Mouse (Mus musculus): Measurements from ENCODE around the gene Runx3. TPM values are rescaled to one million over a fixed set of nuclear protein-coding genes. Genes with fewer than 3 reads are reported as not detected.

Runx3 gene
- polyA plus RNA-seq, 1 experiment from 2014 or later: not detected

DNA sequence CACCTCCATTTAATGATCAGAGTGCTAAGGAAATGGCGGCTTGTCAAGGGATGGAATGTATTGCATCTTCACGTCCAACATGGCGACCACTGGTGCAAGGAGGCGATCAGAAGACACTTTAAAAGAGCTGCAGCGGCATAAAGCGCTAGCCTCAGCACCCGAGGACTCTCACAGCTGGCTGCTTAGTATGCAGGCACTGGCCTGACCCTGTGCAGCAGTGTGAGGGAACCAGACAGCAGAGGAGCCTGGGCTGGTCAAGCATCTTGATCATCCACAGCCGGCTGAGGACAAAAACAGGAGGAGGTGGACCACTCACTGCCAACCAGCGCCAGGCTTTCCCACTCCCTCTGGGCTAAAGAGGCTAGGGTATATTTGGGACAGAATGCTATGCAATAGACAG, 103.4 kb downstream of the Runx3 start:
- H3K27me3 ChIP-seq (ENCODE audit: control insufficient read depth, insufficient read depth, low read length): no peaks in the 10 kb centered on the region
- H3K4me3 ChIP-seq (ENCODE audit: low read length): no peak overlapping the region
- H3K36me3 ChIP-seq (ENCODE audit: control insufficient read depth, insufficient read depth, low read length): peaks cover 50% of the 10 kb centered on the region
- no peak overlapping the region for H3K9ac ChIP-seq (ENCODE audit: low read depth, low read length)
- ATAC-seq (ENCODE audit: low FRiP score, low TSS enrichment): no peak
- no peak overlapping the region for H3K4me2 ChIP-seq (replicated peaks; ENCODE audit: low read depth, low read length)
- 87% methylated on average over 9 of the region's 9 CpGs for WGBS
- no peaks in the 10 kb centered on the region for H3K4me1 ChIP-seq (ENCODE audit: control insufficient read depth, insufficient read depth, low read length)
- H3K9me3 ChIP-seq (ENCODE audit: control insufficient read depth, low read length): no peaks in the 10 kb centered on the region
- H3K27ac ChIP-seq (ENCODE audit: low read depth, low read length): no peak overlapping the region

DNA sequence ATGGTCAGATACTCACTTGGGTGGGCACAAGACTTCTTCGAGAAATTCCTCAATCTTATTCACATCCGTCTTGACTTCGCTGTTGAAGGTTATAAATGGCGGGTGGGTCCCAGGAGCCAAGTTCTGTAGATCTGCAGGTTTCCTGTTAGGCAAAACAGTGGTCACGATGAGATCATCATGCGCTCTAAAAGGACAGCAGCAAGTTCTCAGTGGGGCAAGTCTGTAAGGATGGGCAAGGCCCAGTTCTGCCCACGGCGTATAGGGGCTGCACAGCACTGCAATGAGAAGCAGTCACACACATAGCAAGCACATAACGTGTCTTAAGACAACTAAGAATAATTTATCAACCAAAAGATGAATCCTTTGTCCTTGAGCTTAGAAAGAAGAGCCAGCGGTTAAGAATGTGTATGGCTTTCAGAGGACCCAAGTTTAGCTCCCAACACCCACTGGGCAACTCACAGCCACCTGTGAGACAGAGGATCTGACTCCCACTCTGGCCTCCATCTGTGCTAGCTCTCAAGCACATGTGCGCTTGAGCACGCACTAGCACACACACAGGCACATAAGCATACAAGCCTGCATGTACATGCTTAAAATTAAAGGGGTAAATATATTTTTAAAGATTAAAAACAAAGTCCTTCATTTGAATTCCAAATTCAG, 105.7 kb downstream of the Runx3 start:
- no peak overlapping the region for H3K27ac ChIP-seq (ENCODE audit: low read depth, low read length)
- H3K4me2 ChIP-seq (replicated peaks; ENCODE audit: low read depth, low read length): no peak overlapping the region
- no peaks in the 10 kb centered on the region for H3K9me3 ChIP-seq (ENCODE audit: control insufficient read depth, low read length)
- no peaks in the 10 kb centered on the region for H3K4me1 ChIP-seq (ENCODE audit: control insufficient read depth, insufficient read depth, low read length)
- H3K36me3 ChIP-seq (ENCODE audit: control insufficient read depth, insufficient read depth, low read length): peaks cover 41% of the 10 kb centered on the region
- ATAC-seq (ENCODE audit: low FRiP score, low TSS enrichment): no peak
- 92% methylated on average over 12 of the region's 12 CpGs for WGBS
- H3K9ac ChIP-seq (ENCODE audit: low read depth, low read length): no peak overlapping the region
- no peak overlapping the region for H3K4me3 ChIP-seq (ENCODE audit: low read length)
- no peaks in the 10 kb centered on the region for H3K27me3 ChIP-seq (ENCODE audit: control insufficient read depth, insufficient read depth, low read length)

Other genes starting within 250 kb of the Runx3 start
- 156 and 163 TPM in 2 replicates for gene Tmem50a, start 205.6 kb upstream of the Runx3 start, polyA plus RNA-seq (2014; fragmentation: Nextera tagmentation; extraction: Ambion mirVana)
- 339 and 370 TPM in 2 replicates for gene Rsrp1, start 197.1 kb upstream of the Runx3 start, polyA plus RNA-seq (2014; fragmentation: Nextera tagmentation; extraction: Ambion mirVana)
- 77.3 and 90.1 TPM in 2 replicates for gene Syf2, start 189.8 kb upstream of the Runx3 start, polyA plus RNA-seq (2014; fragmentation: Nextera tagmentation; extraction: Ambion mirVana)
- gene Clic4, start 152.2 kb downstream of the Runx3 start, polyA plus RNA-seq (2014; fragmentation: Nextera tagmentation; extraction: Ambion mirVana): 68.5 and 132 TPM in 2 replicates
- 254 and 273 TPM in 2 replicates for gene Srrm1, start 232.7 kb downstream of the Runx3 start, polyA plus RNA-seq (2014; fragmentation: Nextera tagmentation; extraction: Ambion mirVana)